Mouse (Mus musculus): Measurements from ENCODE around the gene Hrg.

DNA sequence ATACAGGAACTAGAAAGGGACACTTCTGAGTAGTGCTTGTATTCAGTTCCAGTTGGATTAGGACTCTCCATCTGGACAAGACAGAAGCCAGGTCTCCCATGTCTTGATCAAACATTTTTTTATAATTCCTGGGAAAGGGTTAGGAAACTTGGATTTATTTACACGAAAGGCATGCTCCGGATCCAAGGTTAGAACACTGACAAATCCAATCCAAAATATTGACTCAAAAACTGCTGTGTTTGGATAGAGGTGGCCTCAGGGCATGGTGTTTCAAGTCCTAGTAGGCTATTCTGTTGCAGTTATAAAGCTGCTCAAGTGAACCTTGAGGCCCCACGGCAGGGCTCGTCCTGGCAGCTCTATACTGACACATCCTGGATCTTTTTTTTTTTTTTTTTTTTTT lies 28.4 kb upstream of the Hrg start:
- TF ChIP-seq POLR2A (IDR thresholded peaks at IDR 0.05; ENCODE audit: control insufficient read depth, low read depth, low read length) (no peak), CTCF (IDR thresholded peaks at IDR 0.05; ENCODE audit: control insufficient read depth, insufficient read depth, insufficient replicate concordance, low read depth, low read length) (no peak)

Data from testis, adult 2 months (tissue).